25 mouse cellular contexts compared by ENCODE assay signal in the genomic region with DNA sequence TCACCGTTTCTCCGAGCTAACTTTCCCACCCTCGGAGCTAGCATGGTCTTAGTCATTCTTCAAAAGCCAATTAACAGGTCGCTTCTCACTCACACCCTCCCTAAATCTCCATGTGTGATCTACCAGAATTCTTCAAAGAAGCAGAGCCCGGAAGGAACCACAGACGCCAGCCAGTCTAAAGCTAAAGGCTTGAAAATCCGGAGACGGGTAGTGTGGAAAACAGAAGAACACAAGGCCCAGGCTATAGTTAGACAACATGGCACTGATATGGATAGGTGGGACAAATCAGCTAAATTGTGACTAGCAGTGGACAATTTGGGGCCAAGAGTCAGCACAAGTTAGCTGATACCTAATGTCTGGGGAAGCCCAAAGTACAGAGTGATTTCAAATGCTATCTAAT.
DNase-seq lines count a peak whose midpoint lies in the region; ATAC-seq and TF ChIP-seq lines count a peak whose summit lies in the region.
"Had no signal": no experiment of that assay in that cellular context is flagged by ENCODE, and none has a peak within 500 bp of the region (broad histone marks: within the 10 kb centered on the region; RNA-seq: fewer than 3 reads in every experiment).

No protein-coding gene starts in this region.

- no peak overlapping the region for H3K9ac ChIP-seq in forebrain, postnatal 0 days
- no peak overlapping the region for H3K9ac ChIP-seq in forebrain, embryonic 13.5 days
- H3K9ac ChIP-seq in heart, embryonic 12.5 days = no peak overlapping the region
- no peak overlapping the region for H3K9ac ChIP-seq in midbrain, embryonic 15.5 days
- H3K9ac ChIP-seq: embryonic facial prominence, embryonic 12.5 days; embryonic facial prominence, embryonic 15.5 days; forebrain, embryonic 12.5 days had no signal

- no peaks in the 10 kb centered on the region; the same call in 1 of the 2 replicates for H3K27me3 ChIP-seq in forebrain, postnatal 0 days (ENCODE audit: insufficient read depth, low read length)
- no peaks in the 10 kb centered on the region; the same call in 1 of the 2 replicates for H3K27me3 ChIP-seq in forebrain, embryonic 13.5 days
- H3K27me3 ChIP-seq in heart, embryonic 12.5 days (replicated peaks) = no peaks in the 10 kb centered on the region
- H3K27me3 ChIP-seq in midbrain, embryonic 10.5 days (ENCODE audit: low read depth, poor library complexity, severe bottlenecking) = peaks cover 10% of the 10 kb centered on the region; the same call in 1 of the 2 replicates
- no peaks in the 10 kb centered on the region for H3K27me3 ChIP-seq in midbrain, embryonic 15.5 days (replicated peaks)
- H3K27me3 ChIP-seq in E14TG2a.4 (ENCODE audit: insufficient read depth, low read length) = peaks cover 7% of the 10 kb centered on the region
- H3K27me3 ChIP-seq: CH12.LX; embryonic facial prominence, embryonic 15.5 days; forebrain, embryonic 12.5 days had no signal

- no peaks in the 10 kb centered on the region for H3K9me3 ChIP-seq in forebrain, postnatal 0 days (ENCODE audit: low read length)
- H3K9me3 ChIP-seq in forebrain, embryonic 13.5 days (replicated peaks) = no peaks in the 10 kb centered on the region
- peaks cover 6% of the 10 kb centered on the region for H3K9me3 ChIP-seq in heart, embryonic 12.5 days (replicated peaks)
- H3K9me3 ChIP-seq in midbrain, embryonic 10.5 days (replicated peaks) = no peaks in the 10 kb centered on the region
- H3K9me3 ChIP-seq in midbrain, embryonic 15.5 days = no peaks in the 10 kb centered on the region
- H3K9me3 ChIP-seq in E14TG2a.4 (ENCODE audit: low read length) = no peaks in the 10 kb centered on the region
- H3K9me3 ChIP-seq: embryonic facial prominence, embryonic 12.5 days; embryonic facial prominence, embryonic 15.5 days; forebrain, embryonic 12.5 days had no signal

- H3K4me1 ChIP-seq in forebrain, postnatal 0 days (ENCODE audit: insufficient read depth) = no peaks in the 10 kb centered on the region
- H3K4me1 ChIP-seq in forebrain, embryonic 13.5 days = peaks cover 6% of the 10 kb centered on the region; the same call in 1 of the 2 replicates
- H3K4me1 ChIP-seq in heart, embryonic 12.5 days (replicated peaks) = peaks cover 10% of the 10 kb centered on the region
- peaks cover 11% of the 10 kb centered on the region; the same call in 1 of the 2 replicates for H3K4me1 ChIP-seq in midbrain, embryonic 10.5 days
- peaks cover 11% of the 10 kb centered on the region for H3K4me1 ChIP-seq in midbrain, embryonic 15.5 days
- peaks cover 15% of the 10 kb centered on the region for H3K4me1 ChIP-seq in E14TG2a.4 (replicated peaks; ENCODE audit: low read depth, low read length)
- H3K4me1 ChIP-seq: embryonic facial prominence, embryonic 15.5 days had no signal

- intact Hi-C loops in heart, postnatal 25 days (cut with DNase I) = no loop called here

- DNase-seq in forebrain, postnatal 0 days = peak; percentile 13
- DNase-seq in heart, postnatal 25 days (ENCODE audit: low spot score) = no peak
- DNase-seq in midbrain, embryonic 10.5 days (ENCODE audit: low spot score) = no peak
- DNase-seq: adrenal gland, adult 2 months; adrenal gland, postnatal 14 days; B cell, adult 2 months; cerebellum, adult 11 months; cerebellum, adult 2 months; cerebellum, adult 9-11 months; cerebellum, postnatal 25 days; gastrocnemius, postnatal 25 days; heart, adult 2 months; heart, postnatal 36 days; kidney, adult 18-20 months had no signal

- H3K36me3 ChIP-seq in forebrain, postnatal 0 days (ENCODE audit: insufficient read depth) = no peaks in the 10 kb centered on the region
- H3K36me3 ChIP-seq in forebrain, embryonic 13.5 days (ENCODE audit: poor library complexity, severe bottlenecking) = no peaks in the 10 kb centered on the region
- no peaks in the 10 kb centered on the region for H3K36me3 ChIP-seq in heart, embryonic 12.5 days
- no peaks in the 10 kb centered on the region for H3K36me3 ChIP-seq in midbrain, embryonic 10.5 days
- H3K36me3 ChIP-seq in midbrain, embryonic 15.5 days (replicated peaks) = no peaks in the 10 kb centered on the region
- no peaks in the 10 kb centered on the region for H3K36me3 ChIP-seq in E14TG2a.4 (ENCODE audit: insufficient read depth, low read length)
- H3K36me3 ChIP-seq: embryonic facial prominence, embryonic 12.5 days; embryonic facial prominence, embryonic 15.5 days; forebrain, embryonic 12.5 days had no signal

- WGBS in forebrain, postnatal 0 days = 54% methylated on average over 8 of the region's 8 CpGs
- WGBS in forebrain, embryonic 13.5 days = 51% methylated on average over 8 of the region's 8 CpGs
- 21% methylated on average over 8 of the region's 8 CpGs for WGBS in heart, embryonic 12.5 days
- 64% methylated on average over 8 of the region's 8 CpGs for whole genome bisulfite sequencing in midbrain, embryonic 10.5 days
- 63% methylated on average over 8 of the region's 8 CpGs for WGBS in midbrain, embryonic 15.5 days

- no peak overlapping the region for H3K4me2 ChIP-seq in forebrain, postnatal 0 days (ENCODE audit: low read depth)
- H3K4me2 ChIP-seq in forebrain, embryonic 13.5 days = no peak overlapping the region
- peak overlapping the region; percentile 15 for H3K4me2 ChIP-seq in heart, embryonic 12.5 days
- no peak overlapping the region for H3K4me2 ChIP-seq in midbrain, embryonic 15.5 days
- H3K4me2 ChIP-seq: embryonic facial prominence, embryonic 12.5 days; embryonic facial prominence, embryonic 15.5 days; forebrain, embryonic 12.5 days had no signal

- TF ChIP-seq CTCF in forebrain, postnatal 0 days (IDR thresholded peaks at IDR 0.05; ENCODE audit: low read depth) = no peak
- no peak for TF ChIP-seq CTCF in E14TG2a.4 (conservative IDR thresholded peaks at IDR 0.05; ENCODE audit: low read length)

- no peak overlapping the region for H3K4me3 ChIP-seq in forebrain, postnatal 0 days (ENCODE audit: low read depth, low read length)
- H3K4me3 ChIP-seq in forebrain, embryonic 13.5 days = no peak overlapping the region
- no peak overlapping the region for H3K4me3 ChIP-seq in heart, embryonic 12.5 days
- no peak overlapping the region for H3K4me3 ChIP-seq in midbrain, embryonic 10.5 days
- no peak overlapping the region for H3K4me3 ChIP-seq in midbrain, embryonic 15.5 days
- peak overlapping the region; percentile 41 for H3K4me3 ChIP-seq in E14TG2a.4 (replicated peaks; ENCODE audit: low read length)
- H3K4me3 ChIP-seq: embryonic facial prominence, embryonic 12.5 days; embryonic facial prominence, embryonic 15.5 days; forebrain, embryonic 12.5 days; heart, adult 2 months had no signal

- ATAC-seq in forebrain, postnatal 0 days = no peak
- ATAC-seq in forebrain, embryonic 13.5 days = no peak
- ATAC-seq in heart, embryonic 12.5 days (ENCODE audit: insufficient number of reproducible peaks, low FRiP score) = no peak
- ATAC-seq in midbrain, embryonic 15.5 days (replicated peaks) = no peak
- ATAC-seq: hindbrain, postnatal 0 days; inflammation-experienced regulatory T-cells, adult 6 months; intestine, embryonic 16.5 days had no signal

- no peak overlapping the region for H3K27ac ChIP-seq in forebrain, postnatal 0 days (ENCODE audit: low read depth, low read length)
- no peak overlapping the region for H3K27ac ChIP-seq in forebrain, embryonic 13.5 days
- H3K27ac ChIP-seq in heart, embryonic 12.5 days (ENCODE audit: poor library complexity, severe bottlenecking) = no peak overlapping the region
- H3K27ac ChIP-seq in midbrain, embryonic 10.5 days (replicated peaks) = peak overlapping the region; percentile 39; the same call in 1 of the 2 replicates
- no peak overlapping the region for H3K27ac ChIP-seq in midbrain, embryonic 15.5 days
- H3K27ac ChIP-seq: embryonic facial prominence, embryonic 12.5 days; embryonic facial prominence, embryonic 15.5 days; forebrain, embryonic 12.5 days; heart, adult 2 months; hindbrain, postnatal 0 days had no signal
